Mouse (Mus musculus): ENCODE results near the gene Dclk3. TPM values are rescaled to one million over a fixed set of nuclear protein-coding genes. Genes with fewer than 3 reads are reported as not detected.

Gene Dclk3
- polyA plus RNA-seq, 1 experiment from 2014 or later = 0.07 TPM

DNA sequence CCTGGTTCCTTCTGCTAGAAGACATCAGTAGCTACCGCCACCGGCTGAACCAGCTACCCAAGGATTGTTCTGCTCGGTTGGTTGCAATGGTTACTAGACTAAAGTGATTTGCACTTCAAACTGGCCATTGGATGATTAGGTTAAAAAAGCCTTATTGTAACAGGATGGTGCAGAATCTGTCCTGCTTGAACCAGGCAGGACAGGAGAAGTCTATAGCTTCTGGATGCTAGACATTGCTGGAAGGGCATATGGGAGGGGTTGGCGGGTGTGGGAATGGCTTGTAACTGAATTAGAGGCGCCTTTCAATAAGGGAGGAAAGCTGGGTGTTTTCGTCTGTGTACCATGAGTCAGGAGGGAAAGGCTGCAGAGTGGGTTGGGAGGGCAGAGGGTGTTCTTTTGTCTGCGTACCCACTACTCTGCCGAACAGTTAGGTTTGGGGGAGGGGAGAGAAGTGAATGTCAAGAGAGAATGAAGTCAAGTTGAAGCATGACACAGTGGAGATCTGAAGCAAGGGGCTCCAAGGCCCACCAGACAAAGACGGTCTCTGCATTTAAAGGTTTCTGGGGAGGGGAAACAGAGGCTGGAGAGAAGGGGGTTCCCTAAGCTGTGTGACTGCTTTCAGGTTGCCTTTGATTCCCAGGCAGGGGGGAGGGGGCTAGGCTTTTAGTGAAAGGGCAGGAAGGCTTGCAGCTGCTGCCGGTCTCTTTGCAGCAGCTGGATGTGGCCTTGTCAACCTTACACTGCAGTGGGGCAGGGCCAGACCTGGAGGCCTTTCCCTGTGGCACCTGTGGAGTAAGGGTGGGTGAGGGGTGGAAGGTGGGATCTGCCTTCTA lies 48.0 kb downstream of the Dclk3 start:
- Histone ChIP-seq H3K9me3 (ENCODE audit: control insufficient read depth, low read length) (no peaks in the 10 kb centered on the region), H3K4me3 (ENCODE audit: low read depth, low read length) (no peak overlapping the region), H3K27ac (ENCODE audit: low read depth, low read length) (no peak overlapping the region), H3K9ac (ENCODE audit: low read depth, low read length) (no peak overlapping the region), H3K4me2 (no peak overlapping the region), H3K36me3 (ENCODE audit: control insufficient read depth, insufficient read depth, low read length) (no peaks in the 10 kb centered on the region), H3K27me3 (replicated peaks; ENCODE audit: control insufficient read depth, insufficient read depth, low read length) (peaks cover 3% of the 10 kb centered on the region; the same call in 1 of the 2 replicates), H3K4me1 (replicated peaks; ENCODE audit: control insufficient read depth, insufficient read depth, low read length) (no peaks in the 10 kb centered on the region)
- WGBS = 66% methylated on average over 10 of the region's 10 CpGs
- no peak for ATAC-seq (replicated peaks; ENCODE audit: low FRiP score)
- no peak for DNase-seq (ENCODE audit: low spot score)

- no peaks in the 10 kb centered on the region for H3K36me3 ChIP-seq (ENCODE audit: control insufficient read depth, insufficient read depth, low read length)
- 23% methylated on average over 8 of the region's 8 CpGs for WGBS
- peaks cover 3% of the 10 kb centered on the region for H3K27me3 ChIP-seq (replicated peaks; ENCODE audit: control insufficient read depth, insufficient read depth, low read length)
- no peaks in the 10 kb centered on the region for H3K9me3 ChIP-seq (ENCODE audit: control insufficient read depth, low read length)
- ATAC-seq (replicated peaks; ENCODE audit: low FRiP score) (no peak), DNase-seq (ENCODE audit: low spot score) (no peak)
- H3K4me1 ChIP-seq (replicated peaks; ENCODE audit: control insufficient read depth, insufficient read depth, low read length) = no peaks in the 10 kb centered on the region
- H3K27ac ChIP-seq (ENCODE audit: low read depth, low read length) = no peak overlapping the region
- H3K4me3 ChIP-seq (ENCODE audit: low read depth, low read length) = no peak overlapping the region
- no peak overlapping the region for H3K9ac ChIP-seq (ENCODE audit: low read depth, low read length)
- no peak overlapping the region for H3K4me2 ChIP-seq
These were observed 51.7 kb downstream of the Dclk3 start for GRCm38 (mm10) chr9:111490583-111490982.

- DNase-seq (ENCODE audit: low spot score) (no peak), ATAC-seq (replicated peaks; ENCODE audit: low FRiP score) (no peak)
- H3K4me3 ChIP-seq (ENCODE audit: low read depth, low read length) = no peak overlapping the region
- WGBS = 49% methylated on average over 4 of the region's 4 CpGs
- no peak overlapping the region for H3K27ac ChIP-seq (ENCODE audit: low read depth, low read length)
- peaks cover 3% of the 10 kb centered on the region for H3K27me3 ChIP-seq (replicated peaks; ENCODE audit: control insufficient read depth, insufficient read depth, low read length)
- H3K9me3 ChIP-seq (ENCODE audit: control insufficient read depth, low read length) = no peaks in the 10 kb centered on the region
- no peaks in the 10 kb centered on the region for H3K4me1 ChIP-seq (replicated peaks; ENCODE audit: control insufficient read depth, insufficient read depth, low read length)
- no peak overlapping the region for H3K9ac ChIP-seq (ENCODE audit: low read depth, low read length)
- H3K4me2 ChIP-seq = no peak overlapping the region
- no peaks in the 10 kb centered on the region for H3K36me3 ChIP-seq (ENCODE audit: control insufficient read depth, insufficient read depth, low read length)
These were observed 52.4 kb downstream of the Dclk3 start for GRCm38 (mm10) chr9:111491280-111491679.

DNA sequence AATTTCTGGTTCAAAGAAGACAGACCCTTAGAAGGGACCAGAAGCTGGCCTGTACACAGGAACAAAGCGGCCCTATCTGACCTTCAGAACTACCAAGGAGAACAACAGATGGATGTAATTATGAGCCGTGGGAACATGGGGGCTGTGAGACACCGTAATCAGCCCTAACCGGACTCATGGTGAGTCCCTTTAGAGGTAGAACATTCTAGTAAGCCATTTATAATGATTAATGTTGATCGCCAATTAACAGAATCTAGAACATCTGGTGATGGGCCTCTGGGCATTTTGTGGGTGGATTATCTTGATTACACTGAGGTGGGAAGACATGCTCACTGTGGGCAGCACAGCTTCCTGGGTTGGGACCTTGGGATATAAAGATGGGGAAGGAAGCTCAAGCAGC lies 54.6 kb downstream of the Dclk3 start:
- ATAC-seq (replicated peaks; ENCODE audit: low FRiP score) = no peak
- 72% methylated on average over 5 of the region's 5 CpGs for WGBS
- H3K4me3 ChIP-seq (ENCODE audit: low read depth, low read length) = no peak overlapping the region
- H3K9ac ChIP-seq (ENCODE audit: low read depth, low read length) = no peak overlapping the region
- H3K27me3 ChIP-seq (replicated peaks; ENCODE audit: control insufficient read depth, insufficient read depth, low read length) = peaks cover 3% of the 10 kb centered on the region
- no peaks in the 10 kb centered on the region for H3K36me3 ChIP-seq (ENCODE audit: control insufficient read depth, insufficient read depth, low read length)
- no peaks in the 10 kb centered on the region for H3K9me3 ChIP-seq (ENCODE audit: control insufficient read depth, low read length)
- H3K27ac ChIP-seq (ENCODE audit: low read depth, low read length) = no peak overlapping the region
- no peak for DNase-seq (ENCODE audit: low spot score)
- H3K4me1 ChIP-seq (replicated peaks; ENCODE audit: control insufficient read depth, insufficient read depth, low read length) = no peaks in the 10 kb centered on the region
- H3K4me2 ChIP-seq = no peak overlapping the region

DNA sequence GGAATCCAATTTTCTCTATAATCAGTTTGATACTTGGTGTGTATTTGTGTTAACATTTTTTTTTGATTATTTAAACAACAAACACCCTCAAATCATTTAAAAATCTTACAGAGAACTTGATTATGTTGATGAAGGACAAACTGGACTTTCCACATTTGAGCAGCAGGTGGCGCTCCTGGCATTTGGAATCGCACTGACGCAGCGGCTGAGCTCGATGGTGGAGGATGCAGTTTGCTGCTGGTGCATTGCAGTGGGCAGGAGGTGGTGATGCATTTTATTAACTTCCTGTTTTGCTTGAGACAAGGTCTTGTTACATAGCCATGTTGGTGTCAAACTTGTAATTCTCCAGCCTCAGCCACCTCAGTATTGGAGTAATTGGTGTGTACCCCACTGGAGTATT lies 56.7 kb downstream of the Dclk3 start:
- no peaks in the 10 kb centered on the region for H3K4me1 ChIP-seq (replicated peaks; ENCODE audit: control insufficient read depth, insufficient read depth, low read length)
- H3K36me3 ChIP-seq (ENCODE audit: control insufficient read depth, insufficient read depth, low read length) = no peaks in the 10 kb centered on the region
- no peak overlapping the region for H3K27ac ChIP-seq (ENCODE audit: low read depth, low read length)
- no peak overlapping the region for H3K9ac ChIP-seq (ENCODE audit: low read depth, low read length)
- ATAC-seq (replicated peaks; ENCODE audit: low FRiP score) = 0 out of 2 replicates have a peak, but pooled peaks have one; percentile 20
- WGBS = under 1% methylated on average over 5 of the region's 5 CpGs
- H3K4me3 ChIP-seq (ENCODE audit: low read depth, low read length) = no peak overlapping the region
- peaks cover 3% of the 10 kb centered on the region for H3K27me3 ChIP-seq (replicated peaks; ENCODE audit: control insufficient read depth, insufficient read depth, low read length)
- H3K9me3 ChIP-seq (ENCODE audit: control insufficient read depth, low read length) = no peaks in the 10 kb centered on the region
- peak; percentile 59 for DNase-seq (ENCODE audit: low spot score)
- no peak overlapping the region for H3K4me2 ChIP-seq

GRCm38 (mm10) chr9:111497074-111497811 lies 58.4 kb downstream of the Dclk3 start:
- no peaks in the 10 kb centered on the region; the same call in 1 of the 2 replicates for H3K27me3 ChIP-seq (replicated peaks; ENCODE audit: control insufficient read depth, insufficient read depth, low read length)
- H3K4me1 ChIP-seq (replicated peaks; ENCODE audit: control insufficient read depth, insufficient read depth, low read length) = no peaks in the 10 kb centered on the region
- H3K9ac ChIP-seq (ENCODE audit: low read depth, low read length) = no peak overlapping the region
- WGBS = 22% methylated on average over 9 of the region's 9 CpGs
- H3K27ac ChIP-seq (ENCODE audit: low read depth, low read length) = no peak overlapping the region
- ATAC-seq (replicated peaks; ENCODE audit: low FRiP score) (peak; percentile 67; the same call in 1 of the 2 replicates), DNase-seq (ENCODE audit: low spot score) (peak; percentile 68)
- no peak overlapping the region for H3K4me3 ChIP-seq (ENCODE audit: low read depth, low read length)
- H3K36me3 ChIP-seq (ENCODE audit: control insufficient read depth, insufficient read depth, low read length) = no peaks in the 10 kb centered on the region
- H3K4me2 ChIP-seq = no peak overlapping the region
- no peaks in the 10 kb centered on the region for H3K9me3 ChIP-seq (ENCODE audit: control insufficient read depth, low read length)

- no peak overlapping the region for H3K27ac ChIP-seq (ENCODE audit: low read depth, low read length)
- 80% methylated on average over 9 of the region's 9 CpGs for WGBS
- no peak overlapping the region for H3K4me2 ChIP-seq
- no peaks in the 10 kb centered on the region for H3K9me3 ChIP-seq (ENCODE audit: control insufficient read depth, low read length)
- H3K27me3 ChIP-seq (replicated peaks; ENCODE audit: control insufficient read depth, insufficient read depth, low read length) = no peaks in the 10 kb centered on the region
- no peaks in the 10 kb centered on the region for H3K36me3 ChIP-seq (ENCODE audit: control insufficient read depth, insufficient read depth, low read length)
- no peak for ATAC-seq (replicated peaks; ENCODE audit: low FRiP score)
- no peak for DNase-seq (ENCODE audit: low spot score)
- H3K4me1 ChIP-seq (replicated peaks; ENCODE audit: control insufficient read depth, insufficient read depth, low read length) = no peaks in the 10 kb centered on the region
- H3K4me3 ChIP-seq (ENCODE audit: low read depth, low read length) = no peak overlapping the region
- H3K9ac ChIP-seq (ENCODE audit: low read depth, low read length) = no peak overlapping the region
These were observed 61.3 kb downstream of the Dclk3 start for GRCm38 (mm10) chr9:111500211-111500610.

- DNase-seq (ENCODE audit: low spot score) = no peak
- H3K4me2 ChIP-seq = no peak overlapping the region
- H3K36me3 ChIP-seq (ENCODE audit: control insufficient read depth, insufficient read depth, low read length) = no peaks in the 10 kb centered on the region
- H3K9ac ChIP-seq (ENCODE audit: low read depth, low read length) = no peak overlapping the region
- H3K9me3 ChIP-seq (ENCODE audit: control insufficient read depth, low read length) = no peaks in the 10 kb centered on the region
- H3K27me3 ChIP-seq (replicated peaks; ENCODE audit: control insufficient read depth, insufficient read depth, low read length) = no peaks in the 10 kb centered on the region
- no peak overlapping the region for H3K4me3 ChIP-seq (ENCODE audit: low read depth, low read length)
- no peak for ATAC-seq (replicated peaks; ENCODE audit: low FRiP score)
- H3K4me1 ChIP-seq (replicated peaks; ENCODE audit: control insufficient read depth, insufficient read depth, low read length) = no peaks in the 10 kb centered on the region
- 51% methylated on average over 3 of the region's 3 CpGs for WGBS
- no peak overlapping the region for H3K27ac ChIP-seq (ENCODE audit: low read depth, low read length)
These were observed 67.2 kb downstream of the Dclk3 start for GRCm38 (mm10) chr9:111506075-111506474.
